Mouse (Mus musculus) embryonic fibroblast, embryonic 13.5 days (primary cell): ENCODE data around the gene Accsl.

ENCODE experiments used
- CTCF ChIP-seq: IDR thresholded peaks from 2 replicates; pipeline ENCODE4 v1.5.1; 2011; ENCODE audit warnings: mild to moderate bottlenecking, control low read depth, low read length, moderate library complexity, borderline replicate concordance; ENCODE audit not compliant: insufficient read depth
- POLR2A ChIP-seq: IDR thresholded peaks from 2 replicates; pipeline ENCODE4 v1.6.1; 2011; ENCODE audit warnings: low read depth, mild to moderate bottlenecking, control low read depth, low read length, moderate library complexity

- TF ChIP-seq CTCF (no peak), POLR2A (no peak)
Observed at GRCm38 (mm10) chr2:93806487-93807201, 62.3 kb downstream of the Accsl start.
